Mouse (Mus musculus) spleen, adult 2 months (tissue): ENCODE measurements at regions not wholly inside any gene's neighbourhood (a gene's known extent, or its start where the extent isn't known, plus 50 kb on each side); places are given as distances from the start of the nearest gene placed in this dataset.

Source experiments
- CTCF ChIP-seq: fragments of 200-500 bp; IDR thresholded peaks from 2 replicates; pipeline ENCODE4 v1.5.1; 2011; ENCODE audit warnings: mild to moderate bottlenecking, inconsistent platforms; ENCODE audit not compliant: insufficient read depth, insufficient read length, insufficient replicate concordance; ENCODE audit errors: extremely low read depth
- POLR2A ChIP-seq: fragments of 200-500 bp; IDR thresholded peaks from 2 replicates; pipeline ENCODE4 v1.6.1; 2011; ENCODE audit warnings: low read depth, low read length, inconsistent platforms

DNA sequence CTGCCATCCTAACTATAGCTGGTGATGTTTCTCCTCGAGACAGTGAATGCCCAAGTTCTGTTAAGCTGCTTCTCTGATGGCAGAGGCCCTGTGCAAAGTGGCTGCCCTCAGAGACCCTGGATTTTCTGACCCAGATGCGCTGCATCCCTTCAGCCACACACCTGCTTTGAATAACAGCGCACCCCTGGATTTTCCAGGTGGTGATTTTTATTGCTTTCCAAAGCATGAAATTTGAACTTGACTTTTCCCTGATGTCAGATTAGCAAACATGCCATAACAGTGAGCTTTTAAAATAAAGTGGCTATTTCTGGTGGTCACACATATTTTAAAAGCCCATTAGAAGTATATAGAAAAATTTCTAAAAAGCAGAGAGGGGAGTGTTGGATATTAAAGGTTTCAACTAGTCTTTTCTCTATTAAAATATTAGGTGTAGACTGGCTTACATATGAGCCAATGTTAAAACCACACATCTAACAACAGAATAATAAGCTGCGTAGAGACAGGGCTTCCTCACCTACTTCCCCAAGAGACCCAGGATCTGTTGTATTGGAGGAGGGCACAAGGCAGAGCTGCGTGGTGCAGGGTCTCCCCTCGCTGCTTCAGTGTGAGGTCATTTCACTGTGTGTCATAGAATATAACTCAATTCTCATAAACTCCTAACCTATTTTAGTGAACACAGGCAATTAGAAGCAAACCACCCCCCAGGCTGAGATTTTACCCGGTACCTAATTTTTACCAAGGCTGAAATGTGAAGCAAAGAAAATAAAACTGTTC is 280.3 kb downstream of the Ccdc91 start:
- TF ChIP-seq CTCF: no peak
- TF ChIP-seq POLR2A: no peak
